ENCODE assay signal across 26 mouse cellular contexts in the genomic region with DNA sequence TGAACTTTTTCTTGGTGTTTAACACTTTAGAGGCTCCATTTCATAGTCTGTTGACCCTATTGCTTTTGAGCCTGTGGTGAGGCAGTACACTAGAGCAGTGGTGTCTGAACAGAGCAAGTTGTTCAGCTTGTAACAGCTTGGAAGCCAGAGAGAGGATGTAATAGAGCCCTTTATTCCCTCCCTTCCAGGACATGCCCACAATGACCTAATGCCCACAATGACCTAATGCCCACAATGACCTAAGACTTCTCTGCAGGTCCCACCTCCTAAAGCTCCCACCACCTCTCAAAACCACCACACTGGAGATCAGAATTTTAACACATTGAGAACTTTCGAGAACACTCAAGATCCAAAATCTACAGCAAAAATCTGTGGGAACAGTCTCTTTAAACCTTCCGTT.
"Had no signal": no experiment of that assay in that cellular context is flagged by ENCODE, and none has a peak within 500 bp of the region (broad histone marks: within the 10 kb centered on the region; RNA-seq: fewer than 3 reads in every experiment).

No protein-coding gene starts in this region.

- DNase-seq: gastrocnemius, adult 2 months; gastrocnemius, postnatal 10 days; gastrocnemius, postnatal 25 days; heart, adult 2 months; heart, postnatal 14 days; heart, postnatal 4 days; kidney, adult 18-20 months; kidney, adult 8-10 months; kidney, postnatal 10 days; kidney, postnatal 25 days; kidney, postnatal 4 days; liver; liver, embryonic 13.5 days had no signal

- H3K27ac ChIP-seq: gastrocnemius, adult 2 months; heart, adult 2 months; heart, embryonic 13.5 days; heart, embryonic 15.5 days; hindbrain, embryonic 10.5 days; hindbrain, embryonic 12.5 days; hindbrain, embryonic 14.5 days; intestine, embryonic 15.5 days; left cerebral cortex, adult 2 months; limb, embryonic 10.5 days; limb, embryonic 12.5 days; liver, embryonic 13.5 days; liver, embryonic 15.5 days had no signal

- ATAC-seq: hindbrain, embryonic 16.5 days; inflammation-experienced regulatory T-cells, adult 6 months; intestine, embryonic 15.5 days; intestine, postnatal 0 days had no signal

- H3K4me3 ChIP-seq: gastrocnemius, adult 2 months; heart, adult 2 months; heart, embryonic 13.5 days; heart, embryonic 15.5 days; hindbrain, embryonic 10.5 days; hindbrain, embryonic 12.5 days; intestine, embryonic 15.5 days; left cerebral cortex, adult 2 months; limb, embryonic 10.5 days; limb, embryonic 12.5 days; liver, embryonic 13.5 days; liver, embryonic 15.5 days had no signal
